Mouse (Mus musculus): ENCODE measurements around the gene Mrap.
A peak's percentile ranks its signal among the peaks of the same experiment; 100 is the strongest.

Gene Mrap

DNA sequence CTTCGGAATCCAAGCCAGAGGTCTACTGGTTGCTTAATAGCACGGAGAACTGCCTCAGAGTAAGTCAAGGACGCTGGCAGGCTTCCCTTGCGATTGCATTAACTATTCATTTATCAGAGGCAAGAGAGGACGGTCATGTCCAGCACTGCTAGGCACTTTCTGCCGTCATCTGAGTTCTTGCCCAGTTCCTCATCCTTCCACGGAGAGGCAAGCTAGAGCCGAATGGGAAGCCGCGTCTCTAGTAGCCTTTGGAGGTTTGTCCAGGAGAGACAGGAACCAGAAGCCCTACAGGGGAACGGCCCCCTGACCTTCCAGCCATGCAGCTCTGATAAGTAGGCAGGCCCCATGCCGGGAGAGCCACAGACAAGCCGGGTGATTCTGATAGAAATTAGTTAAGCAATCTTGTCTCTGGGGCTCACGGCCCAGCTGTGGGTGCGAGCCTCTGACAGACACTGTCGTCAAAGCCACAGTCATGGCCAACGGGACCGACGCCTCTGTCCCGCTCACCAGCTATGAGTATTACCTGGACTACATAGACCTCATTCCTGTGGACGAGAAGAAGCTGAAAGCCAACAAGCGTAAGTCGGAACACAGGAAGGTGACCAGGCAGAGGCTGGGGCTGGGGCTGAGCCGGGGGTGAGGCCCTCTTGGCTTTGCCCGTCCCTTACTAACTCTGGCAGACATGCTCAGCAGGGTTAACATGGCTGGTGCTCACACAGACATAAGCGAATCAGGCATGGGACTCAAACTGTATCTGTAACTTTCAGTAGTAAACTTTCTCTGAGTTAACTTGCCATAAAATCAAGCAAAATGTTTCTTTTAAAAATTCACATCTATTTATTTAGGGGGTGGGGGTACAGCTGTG, at the start of gene Mrap:
Mrap (plus strand) TSS at position 116 of the 865 bp plus-strand sequence.
- peak; percentile 57 for DNase-seq (ENCODE audit: low spot score)

DNA sequence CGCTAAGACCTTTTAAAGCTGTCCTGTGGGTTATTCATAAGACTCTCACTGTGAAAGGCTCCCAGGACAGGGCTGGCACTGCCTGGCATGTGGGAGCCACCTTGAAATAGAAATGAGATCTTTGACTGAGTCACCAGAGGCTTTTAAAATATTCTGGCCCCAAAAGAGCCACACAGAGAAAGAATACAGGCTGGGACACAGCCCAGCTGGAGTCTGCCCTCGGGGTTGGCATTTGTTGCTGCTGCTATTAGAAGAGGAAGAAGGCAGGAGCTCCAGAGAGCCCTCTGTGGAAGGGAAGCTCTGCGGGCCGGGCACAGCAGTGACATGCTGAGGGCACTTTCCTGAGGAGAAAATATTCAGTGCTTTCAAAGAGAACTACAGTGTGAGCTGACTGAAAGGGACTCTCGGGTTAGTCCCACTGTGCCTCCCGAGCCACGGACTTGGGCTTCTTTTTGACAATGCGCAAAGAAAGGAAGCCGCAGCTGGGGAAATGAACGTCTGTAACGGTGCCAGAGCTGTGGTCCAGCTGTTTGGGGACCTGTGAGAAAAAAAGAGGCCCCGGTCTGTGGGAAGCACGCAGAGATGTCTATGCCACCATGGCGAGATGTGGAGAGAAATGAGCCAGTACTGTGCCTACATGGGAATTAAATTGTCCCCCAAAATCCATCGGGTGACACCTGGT, 45.2 kb upstream of the Mrap start:
- no peak for DNase-seq (ENCODE audit: low spot score)

- DNase-seq (ENCODE audit: low spot score): no peak
Observed at GRCm38 (mm10) chr16:90693625-90694024, 44.4 kb upstream of the Mrap start.

- peak; percentile 77 for DNase-seq (ENCODE audit: low spot score)
Observed at GRCm38 (mm10) chr16:90694719-90695118, 43.3 kb upstream of the Mrap start.

- DNase-seq (ENCODE audit: low spot score): no peak
Observed at GRCm38 (mm10) chr16:90695121-90695520, 42.9 kb upstream of the Mrap start.

GRCm38 (mm10) chr16:90696306-90696705, 41.7 kb upstream of the Mrap start:
- no peak for DNase-seq (ENCODE audit: low spot score)

GRCm38 (mm10) chr16:90699390-90699789, 38.6 kb upstream of the Mrap start:
- DNase-seq (ENCODE audit: low spot score): no peak

DNA sequence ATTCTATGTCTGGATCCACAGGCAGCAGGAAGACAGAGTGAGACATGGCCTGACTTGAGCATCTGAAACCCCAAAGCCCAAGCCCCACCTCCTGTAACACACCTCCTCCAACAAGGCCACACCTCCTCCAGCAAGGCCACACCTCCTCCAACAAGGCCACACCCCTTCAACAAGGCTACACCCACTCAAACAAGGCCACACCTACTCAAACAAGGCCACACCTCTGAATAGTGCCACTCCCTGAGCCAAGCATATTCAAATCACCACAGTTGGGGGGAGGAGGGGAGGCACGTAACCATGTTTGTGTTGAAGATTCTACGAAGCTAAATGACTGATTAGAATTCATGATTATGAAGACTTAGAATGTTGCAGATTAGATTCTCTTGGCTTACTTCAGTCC, 36.5 kb upstream of the Mrap start:
- no peak for DNase-seq (ENCODE audit: low spot score)

DNA sequence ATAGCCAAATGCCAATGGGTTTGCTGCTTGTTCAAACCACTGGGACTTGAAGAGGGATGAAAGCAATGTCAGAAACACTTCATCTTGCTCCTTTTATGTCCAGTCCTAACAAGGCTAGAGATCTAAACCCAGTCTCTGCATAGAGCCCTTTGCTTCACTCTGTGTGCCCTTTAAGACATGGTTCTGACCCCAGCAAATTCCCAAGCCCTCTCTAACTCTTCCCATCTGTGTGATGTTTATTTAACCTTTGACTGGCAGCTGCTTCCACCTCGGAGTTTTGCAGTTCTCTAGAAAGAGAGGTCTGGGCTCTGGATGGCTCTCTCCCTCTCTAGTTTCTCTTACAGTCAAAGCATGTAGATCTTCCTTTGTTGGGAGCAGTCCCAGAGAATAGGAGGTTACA, 34.4 kb upstream of the Mrap start:
- no peak for DNase-seq (ENCODE audit: low spot score)

GRCm38 (mm10) chr16:90704161-90704825, 33.7 kb upstream of the Mrap start:
- no peak for DNase-seq (ENCODE audit: low spot score)

- no peak for DNase-seq (ENCODE audit: low spot score)
Observed at GRCm38 (mm10) chr16:90706279-90706678, 31.7 kb upstream of the Mrap start.

- DNase-seq (ENCODE audit: low spot score): no peak
Observed at GRCm38 (mm10) chr16:90709711-90710289, 28.2 kb upstream of the Mrap start.

DNA sequence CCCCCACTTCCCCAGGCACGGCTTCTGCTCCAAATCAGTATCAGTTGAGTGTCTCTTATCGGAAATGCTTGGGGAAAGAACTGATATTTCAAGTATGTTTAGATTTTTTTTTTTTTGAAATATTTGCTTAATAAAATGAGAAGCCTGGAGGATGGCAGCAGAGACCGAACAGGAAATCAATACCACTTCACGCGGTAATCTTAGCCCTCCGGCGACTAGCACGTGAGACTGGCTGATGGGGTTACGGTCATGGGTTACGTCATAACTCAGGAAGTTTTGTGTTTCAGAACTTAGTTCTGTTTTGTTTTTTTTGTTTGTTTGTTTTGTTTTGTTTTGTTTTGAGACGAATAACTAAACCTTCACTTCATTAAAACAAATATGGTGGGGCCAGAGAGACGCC, 27.7 kb upstream of the Mrap start:
- no peak for DNase-seq (ENCODE audit: low spot score)

GRCm38 (mm10) chr16:90724051-90724450, 14.0 kb upstream of the Mrap start:
- no peak for DNase-seq (ENCODE audit: low spot score)

- DNase-seq (ENCODE audit: low spot score): no peak
Observed at GRCm38 (mm10) chr16:90726600-90727227, 11.3 kb upstream of the Mrap start.

DNA sequence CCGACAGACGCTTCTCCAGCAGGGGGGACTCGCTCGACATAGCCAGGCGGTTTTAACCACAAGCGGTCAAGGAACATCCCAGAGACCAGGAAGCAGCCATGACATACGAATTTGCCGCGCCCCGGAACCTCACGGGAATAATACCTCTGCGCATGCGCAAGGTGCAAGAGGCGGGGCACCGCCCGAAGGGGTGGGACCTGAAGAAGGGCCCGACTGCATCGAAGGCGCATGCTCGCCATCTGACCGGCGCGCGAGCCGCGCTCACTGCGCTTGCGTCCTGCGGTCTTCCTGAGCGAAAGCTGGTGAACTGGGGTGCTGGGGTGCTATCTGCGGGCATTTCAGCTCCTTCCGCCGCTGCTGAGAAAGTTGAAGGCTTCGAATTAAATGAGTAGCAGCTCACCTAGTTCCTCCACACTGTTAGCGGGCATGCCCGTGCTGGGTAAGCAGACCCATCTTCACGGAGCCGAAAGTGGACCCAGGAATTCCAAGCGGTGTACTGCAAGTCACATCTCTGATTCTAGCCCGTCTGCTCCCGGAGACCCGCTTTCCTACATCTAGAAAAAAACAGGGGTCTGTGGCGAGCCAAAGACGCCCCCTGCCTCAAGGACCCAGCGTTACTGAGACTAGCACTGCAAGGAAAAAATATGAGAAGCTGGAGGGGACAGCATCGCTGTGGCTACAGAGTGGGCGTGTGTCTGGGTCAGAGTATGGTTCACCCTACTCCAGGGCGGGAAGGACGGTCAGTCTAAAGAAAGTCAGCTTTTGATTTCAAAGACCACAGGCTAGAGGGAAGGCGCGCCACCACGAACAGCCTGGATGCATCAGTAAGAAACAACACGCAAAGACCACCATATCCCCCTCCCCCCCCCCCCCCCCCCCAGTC, 10.5 kb upstream of the Mrap start, which contains the start of gene Mis18a:
Mis18a (minus strand) TSS at position 172 of the 883 bp plus-strand sequence.
- peak; percentile 94 for DNase-seq (ENCODE audit: low spot score)

- DNase-seq (ENCODE audit: low spot score): no peak
Observed at GRCm38 (mm10) chr16:90735611-90736010, 2.4 kb upstream of the Mrap start.

- DNase-seq (ENCODE audit: low spot score): no peak
Observed at GRCm38 (mm10) chr16:90736672-90737270, 1.2 kb upstream of the Mrap start.

- DNase-seq (ENCODE audit: low spot score): no peak
Observed at GRCm38 (mm10) chr16:90747143-90747542, 9.1 kb downstream of the Mrap start.

- DNase-seq (ENCODE audit: low spot score): no peak
Observed at GRCm38 (mm10) chr16:90748169-90748568, 10.2 kb downstream of the Mrap start.

All from c-Kit-positive CD71-positive TER-119-positive erythroid progenitor cells, embryonic 14.5 days (primary cell).